Mouse (Mus musculus) forebrain, postnatal 0 days (tissue): ENCODE results near the gene Ugt1a7c. TPM values are rescaled to one million over a fixed set of nuclear protein-coding genes. Genes with fewer than 3 reads are reported as not detected.
A peak's percentile ranks its signal among the peaks of the same experiment; 100 is the strongest.
"Not testable (repeated sequence)": the region's sequence is repeated elsewhere in the genome, so short reads cannot be mapped to it uniquely, and the experiment has no call there.

ENCODE experiments used
- ATAC-seq: fragments of 200-750 bp; cut with Nextera tagmentation; 2 replicates; pipeline ENCODE4 v1.8.0; 2017; ENCODE audit warnings: mild to moderate bottlenecking, moderate library complexity
- DNase-seq: peaks from one replicate; pipeline ENCODE4 v3.0.0-alpha.2; 2015
- H3K27ac ChIP-seq: fragments of 300-500 bp; sonication (generic); 2 replicates; pipeline ENCODE4 v1.5.1; 2014; ENCODE audit warnings: low read depth, mild to moderate bottlenecking, antibody characterized with exemption, low read length, moderate library complexity, mixed read lengths
- H3K27me3 ChIP-seq: fragments of 300-500 bp; sonication (generic); 2 replicates; pipeline ENCODE4 v1.6.1; 2014; ENCODE audit warnings: mild to moderate bottlenecking, low read length, mixed read lengths; ENCODE audit not compliant: insufficient read depth
- H3K36me3 ChIP-seq: fragments of 300-500 bp; sonication (generic); 2 replicates; pipeline ENCODE4 v1.6.1; 2014; ENCODE audit warnings: mild to moderate bottlenecking, moderate library complexity; ENCODE audit not compliant: insufficient read depth
- H3K4me1 ChIP-seq: fragments of 300-500 bp; sonication (generic); 2 replicates; pipeline ENCODE4 v1.6.1; 2014; ENCODE audit warnings: antibody characterized with exemption; ENCODE audit not compliant: insufficient read depth
- H3K4me2 ChIP-seq: fragments of 300-500 bp; sonication (generic); 2 replicates; pipeline ENCODE4 v1.6.1; 2014; ENCODE audit warnings: low read depth, mild to moderate bottlenecking, moderate library complexity
- H3K4me3 ChIP-seq: fragments of 300-500 bp; sonication (generic); 2 replicates; pipeline ENCODE4 v1.5.1; 2014; ENCODE audit warnings: low read depth, low read length, mixed read lengths
- H3K9ac ChIP-seq: fragments of 300-500 bp; sonication (generic); 2 replicates; pipeline ENCODE4 v1.6.1; 2014; ENCODE audit warnings: mild to moderate bottlenecking
- H3K9me3 ChIP-seq: fragments of 300-500 bp; sonication (generic); 2 replicates; pipeline ENCODE4 v1.6.1; 2016; ENCODE audit warnings: low read length
- CTCF ChIP-seq: sonication (generic); IDR thresholded peaks from 2 replicates; pipeline ENCODE4 v1.5.1; 2016; ENCODE audit warnings: antibody characterized with exemption, control low read depth, low read depth
- WGBS: fragments of 180-500 bp; shearing (Covaris S2); extraction: QIAGEN DNeasy Blood & Tissue Kit; methylation state at CpG from one replicate; pipeline ENCODE4 v1.1.7; 2014; 5-methylcytosine and 5-hydroxymethylcytosine counted together
- polyA plus RNA-seq: library from polyadenylated mRNA; unstranded; fragments of >200 nt; fragmentation: Nextera tagmentation; extraction: Ambion mirVana; gene quantifications from 2 replicates; pipeline ENCODE4 v1.2.1, GENCODE M21; 2015
- total RNA-seq: library from RNA; depleted of rRNA; stranded (reverse); fragments of >200 nt; gene quantifications from 2 replicates; pipeline ENCODE4 v1.2.3, GENCODE M21; 2014

Ugt1a7c gene
- total and polyA plus RNA-seq, 2 experiments from 2014 or later: 1.7 to 1.9 TPM

DNA sequence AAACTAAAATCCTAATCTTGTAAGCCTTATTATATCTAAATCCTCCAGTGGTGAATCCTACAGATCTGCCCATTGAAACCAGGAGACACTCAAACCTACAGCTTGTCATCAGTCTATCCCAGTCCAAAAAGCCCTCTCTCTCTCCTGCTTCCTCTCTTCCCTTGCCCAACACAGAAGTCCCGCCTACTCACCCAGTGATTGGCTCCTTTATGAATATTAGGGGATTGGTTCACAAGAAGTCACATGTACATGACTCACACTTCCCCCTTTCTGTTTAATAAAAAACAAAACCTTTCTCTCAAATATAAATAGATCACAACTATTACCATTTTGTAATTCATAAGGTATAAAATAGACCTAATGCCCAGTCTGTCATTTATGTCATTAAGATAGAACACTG is 17.7 kb upstream of the Ugt1a7c start:
- H3K9ac ChIP-seq: no peak overlapping the region
- H3K4me1 ChIP-seq: no peaks in the 10 kb centered on the region
- H3K4me2 ChIP-seq: no peak overlapping the region
- ATAC-seq (no peak), DNase-seq (no peak)
- H3K27me3 ChIP-seq: no peaks in the 10 kb centered on the region
- 88% methylated on average over 1 of the region's 1 CpGs for WGBS
- H3K4me3 ChIP-seq: no peak overlapping the region
- no peak for TF ChIP-seq CTCF
- no peaks in the 10 kb centered on the region for H3K9me3 ChIP-seq
- no peak overlapping the region for H3K27ac ChIP-seq
- H3K36me3 ChIP-seq: no peaks in the 10 kb centered on the region

DNA sequence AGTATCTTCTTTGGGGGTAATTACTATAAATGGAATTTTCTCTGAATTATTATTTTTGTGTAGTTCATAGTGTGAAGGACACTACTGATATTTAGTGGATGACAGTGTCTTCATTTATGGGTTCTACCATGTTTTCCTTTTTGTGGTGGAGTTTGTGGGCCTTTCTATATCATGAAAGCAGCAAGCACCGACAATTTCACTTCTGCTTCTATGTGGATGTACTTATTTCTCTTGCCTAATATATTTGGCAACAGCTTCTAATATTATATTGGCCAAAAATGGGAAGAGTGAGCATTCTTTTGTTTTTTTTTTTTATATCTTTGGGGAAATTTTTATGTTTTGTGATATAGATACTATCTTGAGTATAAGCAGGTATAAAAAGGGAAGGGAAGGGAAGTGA is 13.2 kb upstream of the Ugt1a7c start:
- no peak for DNase-seq
- H3K4me1 ChIP-seq: no peaks in the 10 kb centered on the region
- no peak for ATAC-seq
- H3K27ac ChIP-seq: no peak overlapping the region
- no peak overlapping the region for H3K4me2 ChIP-seq
- no peaks in the 10 kb centered on the region for H3K9me3 ChIP-seq
- H3K36me3 ChIP-seq: no peaks in the 10 kb centered on the region
- no peak overlapping the region for H3K4me3 ChIP-seq
- 95% methylated on average over 1 of the region's 1 CpGs for WGBS
- no peaks in the 10 kb centered on the region for H3K27me3 ChIP-seq
- no peak for TF ChIP-seq CTCF
- no peak overlapping the region for H3K9ac ChIP-seq

DNA sequence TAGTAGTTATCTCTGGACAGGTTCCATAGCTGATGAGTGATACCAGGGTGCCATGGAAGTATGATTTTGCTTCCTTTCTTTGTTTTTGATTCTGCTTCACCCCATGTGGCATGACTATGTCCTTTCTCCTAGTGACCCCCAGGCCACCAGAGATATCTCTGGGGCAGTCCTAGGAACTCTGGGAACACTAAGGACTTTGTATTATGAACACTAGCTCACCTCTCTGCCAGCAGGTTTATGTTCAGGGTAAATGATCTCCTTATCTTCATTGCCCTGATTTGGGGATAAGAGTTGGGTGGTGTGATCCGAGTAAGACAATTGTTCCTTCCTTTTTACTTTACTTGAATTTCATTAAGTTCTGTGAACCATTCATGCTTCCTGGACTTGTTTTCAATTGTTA is 8.7 kb upstream of the Ugt1a7c start:
- 86% methylated on average over 1 of the region's 1 CpGs for WGBS
- H3K27me3 ChIP-seq: no peaks in the 10 kb centered on the region
- H3K27ac ChIP-seq: no peak overlapping the region
- no peak overlapping the region for H3K4me2 ChIP-seq
- no peaks in the 10 kb centered on the region for H3K9me3 ChIP-seq
- ATAC-seq (no peak), DNase-seq (no peak)
- H3K36me3 ChIP-seq: no peaks in the 10 kb centered on the region
- no peak for TF ChIP-seq CTCF
- no peak overlapping the region for H3K4me3 ChIP-seq
- no peak overlapping the region for H3K9ac ChIP-seq
- H3K4me1 ChIP-seq: no peaks in the 10 kb centered on the region

DNA sequence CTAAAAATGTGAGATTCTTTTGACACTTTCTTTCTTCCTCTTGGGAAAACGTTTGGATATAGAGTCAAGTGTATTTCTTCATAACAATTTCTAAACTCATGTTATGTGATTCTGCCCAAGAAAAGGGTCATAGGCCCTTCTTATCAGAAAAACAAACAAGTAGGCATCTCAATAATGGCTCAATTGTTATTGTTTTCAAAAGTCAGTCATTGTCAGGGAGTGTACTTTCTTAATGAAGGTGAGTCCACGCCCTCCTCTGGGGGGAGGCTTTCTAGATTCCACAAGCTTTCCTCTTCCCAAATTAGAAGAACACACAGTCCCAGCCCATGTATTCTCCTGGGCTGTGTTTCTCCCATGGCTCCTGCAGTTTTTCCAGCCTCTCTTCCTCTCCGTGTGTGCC is 7.3 kb upstream of the Ugt1a7c start, which contains the start of gene Ugt1a8:
Ugt1a8 (plus strand) TSS at position 301 of the 400 bp plus-strand sequence.
- H3K4me2 ChIP-seq: no peak within 1 kb of the TSS
- WGBS: 77% methylated on average over 3 of the region's 3 CpGs
- H3K4me1 ChIP-seq: no peaks in the 10 kb centered on the region
- ATAC-seq: no peak
- DNase-seq: no peak
- no peak within 1 kb of the TSS for H3K9ac ChIP-seq
- no peaks in the 10 kb centered on the region for H3K27me3 ChIP-seq
- no peak within 1 kb of the TSS for H3K27ac ChIP-seq
- no peak within 1 kb of the TSS for H3K4me3 ChIP-seq
- no peaks in the 10 kb centered on the region for H3K36me3 ChIP-seq
- H3K9me3 ChIP-seq: no peaks in the 10 kb centered on the region
- TF ChIP-seq CTCF: no peak

DNA sequence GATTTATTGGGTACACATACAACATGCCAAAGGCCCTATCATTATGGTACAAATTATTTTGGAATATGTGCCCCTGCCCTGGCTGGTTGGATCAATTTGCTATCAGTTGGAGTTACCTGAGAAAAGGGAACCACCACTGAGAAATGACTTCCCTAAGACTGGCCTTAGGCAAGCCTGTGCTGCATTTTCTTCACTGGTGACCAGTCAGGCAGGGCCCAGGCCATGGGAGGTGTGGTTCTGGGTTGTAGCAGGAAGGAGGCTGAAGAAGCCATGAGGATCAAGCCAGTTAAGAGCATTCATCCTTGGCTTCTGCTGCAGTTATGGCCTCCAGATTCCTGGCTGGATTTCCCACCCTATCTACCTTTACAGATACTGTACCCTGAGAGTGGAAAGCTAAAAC is 2.5 kb upstream of the Ugt1a7c start:
- H3K9ac ChIP-seq: no peak overlapping the region
- TF ChIP-seq CTCF: no peak
- no peaks in the 10 kb centered on the region for H3K27me3 ChIP-seq
- no peaks in the 10 kb centered on the region for H3K36me3 ChIP-seq
- H3K4me2 ChIP-seq: no peak overlapping the region
- DNase-seq (no peak), ATAC-seq (no peak)
- no peaks in the 10 kb centered on the region for H3K9me3 ChIP-seq
- H3K4me1 ChIP-seq: no peaks in the 10 kb centered on the region
- H3K27ac ChIP-seq: no peak overlapping the region
- H3K4me3 ChIP-seq: no peak overlapping the region

DNA sequence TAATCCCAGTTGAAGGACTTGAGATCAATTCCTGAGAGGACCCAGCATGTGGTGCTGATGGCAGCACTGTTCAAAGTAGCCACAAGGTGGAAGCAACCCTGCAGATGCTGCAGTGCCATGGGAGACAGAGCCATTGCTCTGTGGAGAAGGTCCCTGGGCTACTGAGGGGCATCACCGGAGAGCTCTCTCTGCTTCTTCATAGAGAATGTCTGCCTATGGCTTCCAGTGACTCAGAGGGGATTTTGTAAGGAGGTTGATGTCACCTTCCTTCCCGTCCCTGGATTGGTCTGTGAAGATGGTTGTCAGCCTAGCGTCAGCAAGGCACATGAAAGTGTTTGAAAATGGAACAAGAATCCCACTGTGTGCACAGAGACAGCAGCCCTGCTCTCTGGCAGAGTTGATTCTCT is 589 bp upstream of the Ugt1a7c start:
- not testable (repeated sequence) for DNase-seq, H3K4me1 ChIP-seq, H3K4me3 ChIP-seq, H3K27me3 ChIP-seq, H3K9me3 ChIP-seq, H3K36me3 ChIP-seq, H3K4me2 ChIP-seq, ATAC-seq, H3K9ac ChIP-seq, H3K27ac ChIP-seq
- peak; percentile 42 for TF ChIP-seq CTCF
- whole genome bisulfite sequencing: 65% methylated on average over 3 of the region's 3 CpGs

DNA sequence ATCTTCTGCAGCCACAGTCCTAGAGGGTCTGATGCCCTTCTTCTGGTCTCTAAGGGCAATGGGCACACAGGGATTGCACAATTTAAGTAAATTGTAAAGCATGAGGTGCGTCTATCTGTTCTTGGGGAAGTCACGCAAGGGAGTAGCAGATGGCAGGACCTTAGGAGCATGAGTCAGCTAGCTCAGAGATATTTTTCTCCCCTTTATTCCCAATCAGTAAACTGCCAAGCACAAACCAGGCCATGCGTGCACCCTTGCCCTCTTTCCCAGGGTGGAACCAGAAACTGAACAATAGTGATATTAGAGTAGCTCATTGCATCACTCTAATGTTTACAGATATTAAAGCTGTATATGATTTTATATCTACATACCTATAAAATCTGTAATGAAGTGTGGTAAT is 3.7 kb downstream of the Ugt1a7c start:
- ATAC-seq, H3K4me3 ChIP-seq, H3K4me2 ChIP-seq, H3K36me3 ChIP-seq, H3K9ac ChIP-seq, H3K4me1 ChIP-seq, H3K9me3 ChIP-seq, H3K27ac ChIP-seq, DNase-seq, H3K27me3 ChIP-seq: not testable (repeated sequence)
- 94% methylated on average over 3 of the region's 3 CpGs for WGBS

DNA sequence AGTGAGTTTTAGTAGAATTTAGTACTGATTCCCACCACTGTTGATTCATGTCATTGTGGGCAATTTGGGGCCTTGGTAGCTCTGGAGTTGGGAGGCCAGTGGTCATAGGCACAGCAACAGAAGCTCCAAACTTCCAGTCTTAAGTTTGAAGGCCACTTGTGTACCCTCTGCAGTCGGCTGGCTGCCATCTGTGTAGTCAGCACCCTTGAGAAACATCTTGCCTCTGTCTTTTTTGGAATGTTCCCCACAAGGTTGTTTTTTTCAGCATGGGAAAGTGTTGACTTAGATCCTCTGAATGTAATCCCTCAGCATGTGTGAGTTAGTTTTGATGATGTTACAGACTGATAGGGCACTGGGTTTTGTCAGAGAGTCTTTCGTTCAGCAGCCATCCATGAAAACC is 4.8 kb downstream of the Ugt1a7c start:
- H3K4me2 ChIP-seq, H3K27ac ChIP-seq, DNase-seq, H3K9me3 ChIP-seq, H3K9ac ChIP-seq, H3K36me3 ChIP-seq, H3K4me1 ChIP-seq, H3K27me3 ChIP-seq, H3K4me3 ChIP-seq, ATAC-seq: not testable (repeated sequence)
- 79% methylated on average over 2 of the region's 2 CpGs for WGBS

DNA sequence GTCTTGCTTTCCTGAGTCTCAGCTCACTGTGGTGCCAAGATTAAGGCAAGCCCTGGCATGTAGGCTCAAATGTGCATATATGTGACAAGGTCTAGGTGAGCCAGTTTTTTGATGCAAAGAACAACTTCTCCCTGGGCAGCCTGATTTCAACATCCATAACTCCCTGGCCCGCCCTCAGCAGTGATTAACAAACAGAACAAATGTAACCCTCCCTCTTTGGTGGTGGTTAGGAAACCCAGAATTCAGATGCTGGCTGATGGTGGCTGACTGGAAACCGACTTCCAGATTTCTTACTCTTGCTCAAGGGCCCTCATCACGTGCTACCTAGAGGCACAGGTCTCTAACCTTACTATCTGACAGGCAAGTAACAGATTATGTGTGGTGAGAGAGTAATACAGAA is 8.2 kb downstream of the Ugt1a7c start, which contains the start of gene Ugt1a6b:
Ugt1a6b (plus strand) TSS at position 234 of the 400 bp plus-strand sequence.
- not testable (repeated sequence) for H3K36me3 ChIP-seq, H3K4me1 ChIP-seq, DNase-seq, H3K9me3 ChIP-seq, H3K27ac ChIP-seq, H3K4me2 ChIP-seq, H3K4me3 ChIP-seq, H3K27me3 ChIP-seq, H3K9ac ChIP-seq, ATAC-seq
- 77% methylated on average over 2 of the region's 3 CpGs for WGBS

DNA sequence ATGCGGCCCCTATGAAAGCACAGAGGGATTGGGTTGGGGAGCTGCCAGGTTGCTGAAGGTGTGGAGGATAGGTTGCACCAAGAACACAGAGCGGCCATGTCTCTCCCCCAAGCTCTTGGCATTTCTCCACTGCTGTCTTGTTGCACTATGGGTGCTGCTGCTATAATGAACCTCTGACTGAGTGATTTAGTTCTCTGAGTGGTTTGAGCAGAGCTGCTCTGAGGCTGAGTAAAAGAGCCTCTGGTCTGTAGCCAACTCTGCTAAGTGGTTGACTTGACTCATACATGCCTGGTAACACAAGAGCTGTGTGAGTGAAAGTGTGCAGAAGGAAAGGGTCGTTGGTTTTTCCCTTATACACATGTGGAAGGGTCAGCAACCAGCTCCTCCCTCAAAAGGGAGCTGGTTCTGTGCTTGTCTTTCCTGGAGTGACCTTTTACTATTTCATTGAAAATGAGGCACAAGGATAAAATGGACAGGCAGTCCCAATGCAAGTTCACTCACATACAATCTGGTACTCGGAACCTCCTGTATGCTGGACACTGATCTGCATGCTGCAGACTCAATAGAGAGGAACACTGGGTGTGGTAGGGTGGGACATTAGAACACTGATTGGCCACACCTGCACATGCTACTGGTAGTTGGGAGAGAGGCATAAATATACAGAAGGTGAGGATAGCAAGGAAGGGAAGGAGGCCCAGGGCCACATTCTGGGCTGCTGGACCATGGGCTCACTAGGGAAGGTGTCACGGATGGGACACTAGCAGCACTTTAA is 9.0 kb downstream of the Ugt1a7c start:
- not testable (repeated sequence) for H3K27ac ChIP-seq, H3K4me1 ChIP-seq, H3K9me3 ChIP-seq, H3K4me2 ChIP-seq, DNase-seq, H3K4me3 ChIP-seq, ATAC-seq, H3K27me3 ChIP-seq, H3K36me3 ChIP-seq, H3K9ac ChIP-seq
- 66% methylated on average over 5 of the region's 5 CpGs for WGBS
